Mouse (Mus musculus): ENCODE data around the gene Epb41. TPM values are rescaled to one million over a fixed set of nuclear protein-coding genes. Genes with fewer than 3 reads are reported as not detected.

Epb41 gene
- polyA plus RNA-seq, 1 experiment from 2014 or later, result 42.3 TPM

DNA sequence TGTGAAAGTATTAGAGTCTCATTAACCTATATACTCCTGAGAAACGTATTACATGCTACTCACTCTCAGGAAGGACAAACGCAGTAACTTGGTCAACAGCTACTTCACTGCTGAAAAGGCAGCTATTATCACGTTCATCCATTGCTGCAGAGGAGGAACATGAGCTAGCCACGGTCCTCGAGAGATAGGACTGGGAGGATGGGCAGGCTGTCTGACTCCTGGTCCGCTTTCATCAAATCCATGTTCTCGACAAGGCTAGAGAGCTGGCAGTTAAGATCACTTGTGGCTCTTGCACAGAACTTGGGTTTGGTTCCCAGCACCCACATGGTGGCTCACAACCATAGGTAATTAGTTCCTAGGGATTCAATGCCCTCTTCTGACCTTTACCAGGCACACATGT is 53.2 kb downstream of the Epb41 start:
- WGBS, result 96% methylated on average over 7 of the region's 7 CpGs

DNA sequence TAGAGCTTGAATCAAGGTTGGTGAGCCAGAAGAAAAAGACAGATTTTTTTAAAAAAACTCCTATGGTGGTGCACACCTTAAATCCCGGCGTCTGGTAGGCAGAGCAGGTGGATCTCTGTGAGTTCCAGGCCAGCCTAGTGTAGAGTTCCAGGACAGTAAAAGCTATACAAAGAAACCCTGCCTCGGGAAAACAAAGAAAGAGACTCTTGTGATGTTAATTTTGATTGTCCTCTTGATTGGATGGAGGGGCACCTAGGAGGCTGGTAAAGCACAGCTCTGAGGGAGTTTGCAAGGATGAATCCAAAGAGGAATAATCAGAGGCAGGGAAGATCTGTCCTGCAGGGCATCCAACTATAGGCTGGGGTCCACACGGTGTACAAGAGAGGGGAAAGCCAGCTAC is 56.6 kb downstream of the Epb41 start:
- no peak overlapping the region for H3K27ac ChIP-seq
- ATAC-seq (replicated peaks; ENCODE audit: low FRiP score, low read depth), result no peak
- DNase-seq (ENCODE audit: low spot score), result no peak
- 40% methylated on average over 4 of the region's 4 CpGs for WGBS
- no peak for TF ChIP-seq CTCF (IDR thresholded peaks at IDR 0.05; ENCODE audit: low read depth)
- no peak overlapping the region for H3K4me3 ChIP-seq (replicated peaks; ENCODE audit: low read depth, low read length)
- H3K36me3 ChIP-seq (ENCODE audit: insufficient read depth, low read length), result no peaks in the 10 kb centered on the region
- no peaks in the 10 kb centered on the region for H3K4me1 ChIP-seq (replicated peaks; ENCODE audit: insufficient read depth, low read length)
- H3K9me3 ChIP-seq (replicated peaks; ENCODE audit: low read length), result no peaks in the 10 kb centered on the region
- no peak overlapping the region for H3K4me2 ChIP-seq (ENCODE audit: low read length)
- no peak overlapping the region for H3K9ac ChIP-seq (ENCODE audit: low read depth, low read length)
- no peaks in the 10 kb centered on the region for H3K27me3 ChIP-seq (ENCODE audit: insufficient read depth, low read length)

More for the DNA sequence above, 53.2 kb downstream of the Epb41 start:
- Histone ChIP-seq H3K27ac (no peak overlapping the region), H3K4me1 (replicated peaks; ENCODE audit: insufficient read depth, low read length) (no peaks in the 10 kb centered on the region), H3K36me3 (ENCODE audit: insufficient read depth, low read length) (no peaks in the 10 kb centered on the region), H3K9ac (ENCODE audit: low read depth, low read length) (no peak overlapping the region), H3K4me2 (ENCODE audit: low read length) (no peak overlapping the region), H3K4me3 (replicated peaks; ENCODE audit: low read depth, low read length) (no peak overlapping the region), H3K27me3 (ENCODE audit: insufficient read depth, low read length) (no peaks in the 10 kb centered on the region), H3K9me3 (replicated peaks; ENCODE audit: low read length) (no peaks in the 10 kb centered on the region)
- TF ChIP-seq CTCF (IDR thresholded peaks at IDR 0.05; ENCODE audit: low read depth), result no peak
- DNase-seq (ENCODE audit: low spot score) (no peak), ATAC-seq (replicated peaks; ENCODE audit: low FRiP score, low read depth) (no peak)

DNA sequence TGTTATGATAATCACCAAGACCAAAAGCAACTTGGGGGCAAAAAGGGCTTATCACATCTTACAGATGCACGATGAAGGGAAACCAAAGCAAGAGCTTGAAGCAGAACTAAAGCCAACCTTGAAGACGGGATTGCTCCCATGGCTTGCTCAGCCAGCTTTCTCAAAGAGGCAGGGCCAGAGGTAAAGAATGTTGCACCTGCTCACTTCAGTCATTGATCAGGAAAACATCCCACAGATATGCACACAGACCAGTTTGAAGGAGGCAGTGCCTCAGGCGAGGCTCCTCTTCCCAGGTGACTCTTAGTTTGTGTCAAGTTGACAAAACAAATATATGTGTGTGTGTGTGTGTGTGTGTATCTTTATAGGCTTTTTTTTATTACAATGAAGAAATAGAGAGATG is 59.7 kb downstream of the Epb41 start:
- DNase-seq (ENCODE audit: low spot score) (no peak), ATAC-seq (replicated peaks; ENCODE audit: low FRiP score, low read depth) (no peak)
- Histone ChIP-seq H3K9ac (ENCODE audit: low read depth, low read length) (no peak overlapping the region), H3K4me1 (replicated peaks; ENCODE audit: insufficient read depth, low read length) (no peaks in the 10 kb centered on the region), H3K4me3 (replicated peaks; ENCODE audit: low read depth, low read length) (no peak overlapping the region), H3K9me3 (replicated peaks; ENCODE audit: low read length) (no peaks in the 10 kb centered on the region), H3K27ac (no peak overlapping the region), H3K27me3 (ENCODE audit: insufficient read depth, low read length) (no peaks in the 10 kb centered on the region), H3K36me3 (ENCODE audit: insufficient read depth, low read length) (no peaks in the 10 kb centered on the region), H3K4me2 (ENCODE audit: low read length) (no peak overlapping the region)
- TF ChIP-seq CTCF (IDR thresholded peaks at IDR 0.05; ENCODE audit: low read depth), result no peak
- 89% methylated on average over 3 of the region's 3 CpGs for WGBS

DNA sequence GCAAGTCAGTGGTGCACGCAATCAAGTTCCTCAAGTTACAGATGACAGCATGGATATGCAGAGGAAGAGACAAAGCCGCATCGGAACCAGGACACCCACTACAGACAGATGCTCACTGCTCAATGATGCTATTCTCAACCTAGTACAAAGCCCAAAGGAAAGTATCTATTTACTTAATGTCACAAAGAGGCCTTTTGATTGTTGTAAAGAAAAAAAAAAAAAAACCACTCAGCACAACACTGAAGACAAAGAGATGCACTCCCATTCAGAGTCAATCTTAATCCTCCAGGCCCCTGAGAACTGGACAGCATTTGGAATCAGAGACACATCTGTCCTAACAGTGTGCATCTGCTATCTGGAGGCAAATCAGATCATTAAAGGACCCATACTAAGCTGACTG is 63.5 kb downstream of the Epb41 start:
- Histone ChIP-seq H3K9ac (ENCODE audit: low read depth, low read length) (no peak overlapping the region), H3K36me3 (ENCODE audit: insufficient read depth, low read length) (no peaks in the 10 kb centered on the region), H3K27ac (no peak overlapping the region), H3K9me3 (replicated peaks; ENCODE audit: low read length) (no peaks in the 10 kb centered on the region), H3K27me3 (ENCODE audit: insufficient read depth, low read length) (no peaks in the 10 kb centered on the region), H3K4me3 (replicated peaks; ENCODE audit: low read depth, low read length) (no peak overlapping the region), H3K4me1 (replicated peaks; ENCODE audit: insufficient read depth, low read length) (no peaks in the 10 kb centered on the region), H3K4me2 (ENCODE audit: low read length) (no peak overlapping the region)
- DNase-seq (ENCODE audit: low spot score) (no peak), ATAC-seq (replicated peaks; ENCODE audit: low FRiP score, low read depth) (no peak)
- 71% methylated on average over 3 of the region's 3 CpGs for WGBS
- TF ChIP-seq CTCF (IDR thresholded peaks at IDR 0.05; ENCODE audit: low read depth), result no peak

DNA sequence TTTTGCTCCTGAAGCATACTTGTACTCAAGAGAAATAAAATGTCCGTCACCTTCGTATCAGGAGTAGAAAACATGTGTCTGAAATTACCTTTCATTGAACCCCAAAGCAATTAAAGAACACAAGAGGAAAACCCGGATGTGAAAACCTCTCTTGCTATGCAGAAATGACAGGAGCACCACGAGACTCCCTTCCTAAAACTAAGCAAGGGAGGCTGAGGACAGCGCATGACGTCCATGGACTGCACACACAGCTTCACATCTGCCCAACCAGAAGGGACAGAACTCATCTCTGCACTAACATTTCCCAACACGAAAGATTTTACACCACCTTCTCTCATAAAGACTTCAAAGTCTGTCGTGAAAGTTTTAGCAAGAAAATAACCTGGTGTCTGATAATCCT is 64.7 kb downstream of the Epb41 start:
- Histone ChIP-seq H3K4me3 (replicated peaks; ENCODE audit: low read depth, low read length) (no peak overlapping the region), H3K4me2 (ENCODE audit: low read length) (no peak overlapping the region), H3K27me3 (ENCODE audit: insufficient read depth, low read length) (no peaks in the 10 kb centered on the region), H3K9me3 (replicated peaks; ENCODE audit: low read length) (no peaks in the 10 kb centered on the region), H3K36me3 (ENCODE audit: insufficient read depth, low read length) (0 out of 2 replicates have a peak, but pooled peaks cover under 1% of the 10 kb centered on the region), H3K9ac (ENCODE audit: low read depth, low read length) (no peak overlapping the region), H3K27ac (no peak overlapping the region), H3K4me1 (replicated peaks; ENCODE audit: insufficient read depth, low read length) (no peaks in the 10 kb centered on the region)
- ATAC-seq (replicated peaks; ENCODE audit: low FRiP score, low read depth) (no peak), DNase-seq (ENCODE audit: low spot score) (no peak)
- TF ChIP-seq CTCF (IDR thresholded peaks at IDR 0.05; ENCODE audit: low read depth), result no peak
- WGBS, result 83% methylated on average over 8 of the region's 8 CpGs

DNA sequence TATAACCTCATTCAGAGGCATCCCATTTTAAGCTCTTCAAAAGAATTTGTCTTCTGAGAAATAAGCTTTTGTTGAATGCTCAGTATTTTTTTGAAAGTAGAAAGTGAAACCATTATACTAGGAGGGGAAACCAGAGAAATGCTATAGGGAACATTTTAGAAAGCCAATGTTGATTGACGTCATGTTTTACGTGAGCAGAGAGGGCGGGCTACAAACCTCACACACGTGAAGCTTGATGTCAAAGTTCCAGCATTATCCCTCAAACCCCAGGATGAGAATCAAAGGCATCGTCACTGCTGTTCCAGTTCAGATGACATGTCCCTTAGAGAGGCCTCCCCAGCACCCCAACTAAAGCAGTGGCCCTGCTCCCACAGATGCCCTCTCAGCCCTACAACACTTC is 66.9 kb downstream of the Epb41 start:
- WGBS, result 76% methylated on average over 5 of the region's 5 CpGs
- H3K9me3 ChIP-seq (replicated peaks; ENCODE audit: low read length), result no peaks in the 10 kb centered on the region
- H3K27me3 ChIP-seq (ENCODE audit: insufficient read depth, low read length), result no peaks in the 10 kb centered on the region
- H3K4me1 ChIP-seq (replicated peaks; ENCODE audit: insufficient read depth, low read length), result no peaks in the 10 kb centered on the region
- H3K27ac ChIP-seq, result no peak overlapping the region
- no peak for ATAC-seq (replicated peaks; ENCODE audit: low FRiP score, low read depth)
- TF ChIP-seq CTCF (IDR thresholded peaks at IDR 0.05; ENCODE audit: low read depth), result no peak
- H3K4me3 ChIP-seq (replicated peaks; ENCODE audit: low read depth, low read length), result no peak overlapping the region
- 0 out of 2 replicates have a peak, but pooled peaks cover 9% of the 10 kb centered on the region for H3K36me3 ChIP-seq (ENCODE audit: insufficient read depth, low read length)
- no peak for DNase-seq (ENCODE audit: low spot score)
- no peak overlapping the region for H3K4me2 ChIP-seq (ENCODE audit: low read length)
- H3K9ac ChIP-seq (ENCODE audit: low read depth, low read length), result no peak overlapping the region

DNA sequence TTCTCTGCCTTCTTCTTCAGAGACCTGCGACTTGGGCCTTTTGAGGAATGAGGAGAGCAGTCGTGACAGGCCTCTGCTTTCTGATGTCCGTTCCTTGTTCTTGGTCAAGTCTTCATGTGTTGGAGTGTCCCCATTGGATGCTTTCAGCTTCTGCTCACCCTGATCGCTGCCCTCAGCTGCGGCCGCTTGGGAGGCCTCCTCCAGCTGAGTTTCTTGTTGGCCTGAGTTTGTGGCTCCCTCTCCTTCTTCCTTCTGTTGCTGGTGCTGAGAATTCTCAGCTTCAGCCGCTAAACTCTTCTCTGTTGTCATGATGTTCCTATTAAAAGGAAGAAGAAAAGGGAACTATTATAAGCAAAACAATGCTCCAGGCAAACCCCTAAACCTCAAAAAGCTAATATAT is 68.0 kb downstream of the Epb41 start:
- H3K27me3 ChIP-seq (ENCODE audit: insufficient read depth, low read length), result no peaks in the 10 kb centered on the region
- H3K9me3 ChIP-seq (replicated peaks; ENCODE audit: low read length), result no peaks in the 10 kb centered on the region
- H3K9ac ChIP-seq (ENCODE audit: low read depth, low read length), result no peak overlapping the region
- ATAC-seq (replicated peaks; ENCODE audit: low FRiP score, low read depth) (no peak), DNase-seq (ENCODE audit: low spot score) (no peak)
- 0 out of 2 replicates have a peak, but pooled peaks cover 13% of the 10 kb centered on the region for H3K36me3 ChIP-seq (ENCODE audit: insufficient read depth, low read length)
- H3K4me3 ChIP-seq (replicated peaks; ENCODE audit: low read depth, low read length), result no peak overlapping the region
- WGBS, result 93% methylated on average over 7 of the region's 7 CpGs
- no peaks in the 10 kb centered on the region for H3K4me1 ChIP-seq (replicated peaks; ENCODE audit: insufficient read depth, low read length)
- no peak for TF ChIP-seq CTCF (IDR thresholded peaks at IDR 0.05; ENCODE audit: low read depth)
- H3K4me2 ChIP-seq (ENCODE audit: low read length), result no peak overlapping the region
- H3K27ac ChIP-seq, result no peak overlapping the region
